Mouse (Mus musculus) liver, embryonic 16.5 days (tissue): ENCODE measurements at regions not wholly inside any gene's neighbourhood (a gene's known extent, or its start where the extent isn't known, plus 50 kb on each side); places are given as distances from the start of the nearest gene placed in this dataset.

Source experiments
- ATAC-seq: fragments of 200-750 bp; cut with Nextera tagmentation; 2 replicates; pipeline ENCODE4 v1.8.0; 2017; ENCODE audit warnings: low read depth, mild to moderate bottlenecking, moderate number of reproducible peaks, moderate library complexity
- H3K27ac ChIP-seq: fragments of 300-500 bp; sonication (generic); 2 replicates; pipeline ENCODE4 v1.5.1; 2014; ENCODE audit warnings: mild to moderate bottlenecking, low read length
- H3K27me3 ChIP-seq: fragments of 300-500 bp; sonication (generic); 2 replicates; pipeline ENCODE4 v1.6.1; 2014; ENCODE audit warnings: low read depth, low read length, mixed read lengths; ENCODE audit not compliant: control insufficient read depth, insufficient read depth
- H3K36me3 ChIP-seq: fragments of 300-500 bp; sonication (generic); 2 replicates; pipeline ENCODE4 v1.6.1; 2014; ENCODE audit warnings: mild to moderate bottlenecking; ENCODE audit not compliant: control insufficient read depth, insufficient read depth
- H3K4me1 ChIP-seq: fragments of 300-500 bp; sonication (generic); 2 replicates; pipeline ENCODE4 v1.6.1; 2014; ENCODE audit warnings: low read depth, low read length, mixed read lengths; ENCODE audit not compliant: control insufficient read depth
- H3K4me2 ChIP-seq: fragments of 300-500 bp; sonication (generic); 2 replicates; pipeline ENCODE4 v1.6.1; 2014; ENCODE audit warnings: low read depth, low read length, mixed read lengths
- H3K4me3 ChIP-seq: fragments of 300-500 bp; sonication (generic); 2 replicates; pipeline ENCODE4 v1.5.1; 2014; ENCODE audit warnings: low read depth, mild to moderate bottlenecking, low read length
- H3K9ac ChIP-seq: fragments of 300-500 bp; sonication (generic); 2 replicates; pipeline ENCODE4 v1.6.1; 2014; ENCODE audit warnings: low read depth, low read length
- H3K9me3 ChIP-seq: fragments of 300-500 bp; sonication (generic); replicated peaks from 2 replicates; pipeline ENCODE4 v1.6.1; 2016; ENCODE audit warnings: low read length; ENCODE audit not compliant: control insufficient read depth
- WGBS: fragments of 180-500 bp; shearing (Covaris S2); extraction: QIAGEN DNeasy Blood & Tissue Kit; methylation state at CpG from one replicate; pipeline ENCODE4 v1.1.7; 2014; ENCODE audit not compliant: insufficient replicate concordance; 5-methylcytosine and 5-hydroxymethylcytosine counted together

- H3K27ac ChIP-seq, result no peak overlapping the region
- no peak overlapping the region for H3K4me2 ChIP-seq
- WGBS, result 57% methylated on average over 11 of the region's 11 CpGs
- H3K4me3 ChIP-seq, result no peak overlapping the region
- H3K27me3 ChIP-seq, result no peaks in the 10 kb centered on the region
- H3K9ac ChIP-seq, result no peak overlapping the region
- H3K4me1 ChIP-seq, result no peaks in the 10 kb centered on the region
- H3K36me3 ChIP-seq, result no peaks in the 10 kb centered on the region
- no peaks in the 10 kb centered on the region for H3K9me3 ChIP-seq
- ATAC-seq, result no peak
Measured at GRCm38 (mm10) chr8:34530896-34531679, 419.6 kb upstream of the Gm10131 start.

- no peaks in the 10 kb centered on the region for H3K4me1 ChIP-seq
- H3K4me3 ChIP-seq, result no peak overlapping the region
- no peak for ATAC-seq
- WGBS, result 45% methylated on average over 5 of the region's 5 CpGs
- H3K4me2 ChIP-seq, result no peak overlapping the region
- H3K9me3 ChIP-seq, result no peaks in the 10 kb centered on the region
- H3K36me3 ChIP-seq, result no peaks in the 10 kb centered on the region
- no peak overlapping the region for H3K9ac ChIP-seq
- no peaks in the 10 kb centered on the region for H3K27me3 ChIP-seq
- H3K27ac ChIP-seq, result no peak overlapping the region
Measured at GRCm38 (mm10) chr8:34530046-34530445, 418.5 kb upstream of the Gm10131 start.

GRCm38 (mm10) chr8:34529452-34529851 is 417.9 kb upstream of the Gm10131 start:
- Histone ChIP-seq H3K27me3 (no peaks in the 10 kb centered on the region), H3K9ac (no peak overlapping the region), H3K4me1 (no peaks in the 10 kb centered on the region), H3K4me3 (no peak overlapping the region), H3K36me3 (no peaks in the 10 kb centered on the region), H3K9me3 (no peaks in the 10 kb centered on the region), H3K4me2 (no peak overlapping the region), H3K27ac (no peak overlapping the region)
- WGBS, result 30% methylated on average over 1 of the region's 1 CpGs
- no peak for ATAC-seq

GRCm38 (mm10) chr8:34528213-34528612 is 416.7 kb upstream of the Gm10131 start:
- ATAC-seq, result no peak
- WGBS, result 40% methylated on average over 3 of the region's 3 CpGs

GRCm38 (mm10) chr8:34525231-34525630 is 413.7 kb upstream of the Gm10131 start:
- 51% methylated on average over 4 of the region's 4 CpGs for WGBS
- H3K27me3 ChIP-seq, result no peaks in the 10 kb centered on the region
- no peaks in the 10 kb centered on the region for H3K4me1 ChIP-seq
- no peak overlapping the region for H3K4me3 ChIP-seq
- no peak for ATAC-seq
- no peaks in the 10 kb centered on the region for H3K9me3 ChIP-seq
- H3K9ac ChIP-seq, result no peak overlapping the region
- no peaks in the 10 kb centered on the region for H3K36me3 ChIP-seq
- H3K27ac ChIP-seq, result no peak overlapping the region
- H3K4me2 ChIP-seq, result no peak overlapping the region

More at GRCm38 (mm10) chr8:34528213-34528612, 416.7 kb upstream of the Gm10131 start:
- Histone ChIP-seq H3K27ac (no peak overlapping the region), H3K27me3 (no peaks in the 10 kb centered on the region), H3K9me3 (no peaks in the 10 kb centered on the region), H3K4me3 (no peak overlapping the region), H3K4me2 (no peak overlapping the region), H3K9ac (no peak overlapping the region), H3K4me1 (no peaks in the 10 kb centered on the region), H3K36me3 (no peaks in the 10 kb centered on the region)

GRCm38 (mm10) chr8:34523849-34524248 is 412.3 kb upstream of the Gm10131 start:
- H3K9ac ChIP-seq, result no peak overlapping the region
- H3K27ac ChIP-seq, result no peak overlapping the region
- ATAC-seq, result no peak
- 48% methylated on average over 3 of the region's 3 CpGs for WGBS
- no peak overlapping the region for H3K4me2 ChIP-seq
- H3K4me1 ChIP-seq, result no peaks in the 10 kb centered on the region
- H3K9me3 ChIP-seq, result no peaks in the 10 kb centered on the region
- no peaks in the 10 kb centered on the region for H3K27me3 ChIP-seq
- no peak overlapping the region for H3K4me3 ChIP-seq
- no peaks in the 10 kb centered on the region for H3K36me3 ChIP-seq

GRCm38 (mm10) chr8:34521316-34521715 is 409.8 kb upstream of the Gm10131 start:
- WGBS, result 19% methylated on average over 7 of the region's 7 CpGs
- ATAC-seq, result no peak

GRCm38 (mm10) chr8:34520664-34521063 is 409.1 kb upstream of the Gm10131 start:
- ATAC-seq, result no peak
- 47% methylated on average over 4 of the region's 4 CpGs for WGBS

More at GRCm38 (mm10) chr8:34521316-34521715, 409.8 kb upstream of the Gm10131 start:
- no peaks in the 10 kb centered on the region for H3K27me3 ChIP-seq
- no peaks in the 10 kb centered on the region for H3K4me1 ChIP-seq
- no peaks in the 10 kb centered on the region for H3K36me3 ChIP-seq
- H3K27ac ChIP-seq, result no peak overlapping the region
- H3K9me3 ChIP-seq, result no peaks in the 10 kb centered on the region
- no peak overlapping the region for H3K9ac ChIP-seq
- no peak overlapping the region for H3K4me3 ChIP-seq
- H3K4me2 ChIP-seq, result no peak overlapping the region

GRCm38 (mm10) chr8:34513459-34514090 is 402.0 kb upstream of the Gm10131 start:
- 49% methylated on average over 4 of the region's 4 CpGs for WGBS
- no peaks in the 10 kb centered on the region for H3K27me3 ChIP-seq
- H3K4me3 ChIP-seq, result no peak overlapping the region
- no peaks in the 10 kb centered on the region for H3K9me3 ChIP-seq
- H3K27ac ChIP-seq, result no peak overlapping the region
- H3K36me3 ChIP-seq, result no peaks in the 10 kb centered on the region
- no peak for ATAC-seq
- H3K4me1 ChIP-seq, result no peaks in the 10 kb centered on the region
- H3K4me2 ChIP-seq, result no peak overlapping the region
- H3K9ac ChIP-seq, result no peak overlapping the region

More at GRCm38 (mm10) chr8:34520664-34521063, 409.1 kb upstream of the Gm10131 start:
- Histone ChIP-seq H3K4me1 (no peaks in the 10 kb centered on the region), H3K4me3 (no peak overlapping the region), H3K4me2 (no peak overlapping the region), H3K36me3 (no peaks in the 10 kb centered on the region), H3K27me3 (no peaks in the 10 kb centered on the region), H3K9me3 (no peaks in the 10 kb centered on the region), H3K9ac (no peak overlapping the region), H3K27ac (no peak overlapping the region)
